ENCODE assay signal across 8 mouse cellular contexts in the genomic region with DNA sequence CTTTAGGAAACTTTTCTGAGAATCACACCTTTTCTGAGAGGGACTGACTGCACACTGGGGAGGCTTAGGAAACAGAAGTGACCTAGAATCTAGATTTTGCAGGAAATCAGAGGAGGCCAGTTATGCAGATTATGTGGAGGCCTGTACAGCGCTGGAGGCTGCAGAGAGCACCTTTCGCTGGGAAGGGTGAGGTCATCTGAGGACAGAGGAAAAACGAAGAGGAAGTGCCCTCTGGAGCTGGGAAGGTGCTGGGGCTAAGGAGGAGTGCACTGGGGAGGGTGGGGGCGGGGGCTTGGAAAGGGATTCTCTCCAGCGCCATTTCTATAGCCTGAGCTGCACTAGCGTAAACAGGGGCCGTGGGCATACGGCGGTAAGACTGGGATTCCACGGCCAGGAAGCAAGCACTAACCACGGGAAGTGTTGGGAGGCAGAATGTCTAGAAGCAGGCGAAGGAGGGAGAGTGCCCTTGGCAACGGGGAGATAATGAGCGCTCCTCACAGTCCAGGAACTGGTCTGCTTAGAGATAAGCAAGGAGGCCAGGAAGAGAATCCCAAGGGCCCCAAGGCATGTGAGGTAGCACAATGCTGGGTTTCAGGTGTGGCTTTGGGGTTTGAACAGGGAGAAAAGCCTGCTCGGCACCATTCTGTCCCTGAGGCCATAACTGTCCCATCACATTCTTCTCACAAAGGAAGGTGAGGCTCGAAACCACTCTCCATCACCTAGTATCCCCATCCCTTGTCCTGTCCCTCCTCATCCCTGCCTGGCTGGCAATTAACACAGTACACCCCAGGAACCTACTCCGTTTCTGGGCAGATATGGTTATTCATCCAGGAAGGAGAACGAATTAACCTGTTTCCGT.
DNase-seq lines count a peak whose midpoint lies in the region; ATAC-seq lines count a peak whose summit lies in the region.

No protein-coding gene starts in this region.

- peaks cover 28% of the 10 kb centered on the region for H3K4me1 ChIP-seq in heart, embryonic 10.5 days
- peaks cover 22% of the 10 kb centered on the region for H3K4me1 ChIP-seq in forebrain, embryonic 12.5 days
- peaks cover 20% of the 10 kb centered on the region for H3K4me1 ChIP-seq in midbrain, embryonic 14.5 days (ENCODE audit: control insufficient read depth, insufficient read depth, low read length)

- DNase-seq in heart, embryonic 10.5 days (ENCODE audit: low spot score): no peak
- no peak for DNase-seq in heart, postnatal 25 days (ENCODE audit: low spot score)
- peak; percentile 30 to 47 for DNase-seq in kidney, postnatal 36 days
- peak; percentile 57 for DNase-seq in midbrain, embryonic 14.5 days
- no peak for DNase-seq in spleen, postnatal 36 days (ENCODE audit: low spot score in 2 of 2)
- no peak for DNase-seq in left cerebral cortex, postnatal 36 days (ENCODE audit: low spot score in 2 of 2)
- DNase-seq in thymus, postnatal 4 days: no peak

- H3K36me3 ChIP-seq in heart, embryonic 10.5 days: no peaks in the 10 kb centered on the region
- H3K36me3 ChIP-seq in forebrain, embryonic 12.5 days (replicated peaks): no peaks in the 10 kb centered on the region
- no peaks in the 10 kb centered on the region for H3K36me3 ChIP-seq in midbrain, embryonic 14.5 days (ENCODE audit: control insufficient read depth, insufficient read depth, low read length)

- WGBS in heart, embryonic 10.5 days: 5% methylated on average over 19 of the region's 19 CpGs
- 16% methylated on average over 19 of the region's 19 CpGs for WGBS in forebrain, embryonic 12.5 days
- WGBS in midbrain, embryonic 14.5 days: 9% methylated on average over 19 of the region's 19 CpGs

- H3K4me2 ChIP-seq in forebrain, embryonic 12.5 days: peak overlapping the region; percentile 30
- H3K4me2 ChIP-seq in midbrain, embryonic 14.5 days (ENCODE audit: low read length): peak overlapping the region; percentile 37

- ATAC-seq in forebrain, embryonic 12.5 days (ENCODE audit: low FRiP score): peak; percentile 51; the same call in 1 of the 2 replicates
- ATAC-seq in midbrain, embryonic 14.5 days (ENCODE audit: low FRiP score, low TSS enrichment): no peak

- H3K27ac ChIP-seq in heart, embryonic 10.5 days: peak overlapping the region; percentile 83
- 0 out of 2 replicates have a peak overlapping the region, but pooled peaks have one; percentile 13 for H3K27ac ChIP-seq in forebrain, embryonic 12.5 days
- peak overlapping the region; percentile 26; the same call in 1 of the 2 replicates for H3K27ac ChIP-seq in midbrain, embryonic 14.5 days (replicated peaks; ENCODE audit: low read depth, low read length)

- H3K4me3 ChIP-seq in heart, embryonic 10.5 days: peak overlapping the region; percentile 50
- H3K4me3 ChIP-seq in forebrain, embryonic 12.5 days (replicated peaks): no peak overlapping the region
- H3K4me3 ChIP-seq in midbrain, embryonic 14.5 days (replicated peaks; ENCODE audit: low read depth, low read length): no peak overlapping the region

- intact Hi-C loops in heart, postnatal 25 days (cut with DNase I): loop anchor here (5.0 kb wide), 1 partner anchor 36 kb away; no protein-coding TSS in a partner anchor
- intact Hi-C loops in left cerebral cortex, postnatal 36 days (cut with DNase I): no loop called here

- H3K9me3 ChIP-seq in heart, embryonic 10.5 days: no peaks in the 10 kb centered on the region
- H3K9me3 ChIP-seq in forebrain, embryonic 12.5 days: no peaks in the 10 kb centered on the region
- H3K9me3 ChIP-seq in midbrain, embryonic 14.5 days (ENCODE audit: control insufficient read depth, low read length): no peaks in the 10 kb centered on the region

- H3K9ac ChIP-seq in forebrain, embryonic 12.5 days: no peak overlapping the region
- no peak overlapping the region; the same call in 1 of the 2 replicates for H3K9ac ChIP-seq in midbrain, embryonic 14.5 days (replicated peaks; ENCODE audit: low read length)

- H3K27me3 ChIP-seq in heart, embryonic 10.5 days (ENCODE audit: insufficient read depth, poor library complexity, severe bottlenecking): no peaks in the 10 kb centered on the region
- 0 out of 2 replicates have a peak, but pooled peaks cover 4% of the 10 kb centered on the region for H3K27me3 ChIP-seq in forebrain, embryonic 12.5 days
- H3K27me3 ChIP-seq in midbrain, embryonic 14.5 days (ENCODE audit: control insufficient read depth, insufficient read depth, low read length): no peaks in the 10 kb centered on the region

Comparison
In these comparisons a context has a peak if more than half of its experiments do, and no peak if none do; other contexts are left out.
1. DNase-seq: peak in kidney, postnatal 36 days (2 of 2) and midbrain, embryonic 14.5 days (single experiment); none in heart, embryonic 10.5 days (single experiment), heart, postnatal 25 days (single experiment), spleen, postnatal 36 days (0 of 2), left cerebral cortex, postnatal 36 days (0 of 2) and thymus, postnatal 4 days (single experiment).
2. H3K27ac ChIP-seq: peak in every context shown above with its lines; median percentile 83 in heart, embryonic 10.5 days; 26 in midbrain, embryonic 14.5 days; 13 in forebrain, embryonic 12.5 days.